8 mouse cellular contexts compared by ENCODE assay signal in the genomic region with DNA sequence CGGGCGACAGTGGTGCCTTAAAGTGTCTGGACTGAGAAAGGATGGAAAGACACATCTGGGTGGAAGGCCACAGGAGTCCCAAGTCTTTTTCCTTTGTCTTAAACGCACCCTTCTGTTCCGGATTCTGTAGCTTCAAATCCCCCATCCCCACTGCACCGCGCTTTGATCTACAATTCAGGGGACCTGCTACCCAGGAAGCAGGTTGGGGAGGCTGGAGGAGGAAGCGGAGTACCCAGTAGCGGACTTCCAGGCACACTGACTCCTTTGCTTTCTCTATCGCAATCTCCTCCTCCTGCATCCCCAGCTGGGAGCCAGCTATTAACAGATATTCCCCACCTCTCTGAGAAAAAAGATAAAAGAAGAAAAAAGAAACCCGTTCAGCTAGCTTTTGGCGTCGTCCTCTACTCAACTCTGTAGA. TPM values are rescaled to one million over a fixed set of nuclear protein-coding genes. Genes with fewer than 3 reads are reported as not detected.
DNase-seq lines count a peak whose midpoint lies in the region; ATAC-seq and TF ChIP-seq lines count a peak whose summit lies in the region.

No protein-coding gene starts in this region.

- peak; percentile 11; the same call in 1 of the 2 replicates for ATAC-seq in cerebellum, adult (ENCODE audit: insufficient number of reproducible peaks, low FRiP score, low TSS enrichment)
- ATAC-seq in megakaryocyte, adult 5-6 weeks (ENCODE audit: poor library complexity, severe bottlenecking): no peak
- ATAC-seq in limb, embryonic 11.5 days (ENCODE audit: insufficient number of reproducible peaks, low FRiP score, low TSS enrichment, low read depth): no peak

- peak overlapping the region; percentile 82 for H3K4me3 ChIP-seq in megakaryocyte, embryonic 14.5 days (replicated peaks)
- peak overlapping the region; percentile 25 for H3K4me3 ChIP-seq in limb, embryonic 11.5 days (ENCODE audit: low read depth, low read length)
- peak overlapping the region; percentile 1; the same call in 1 of the 2 replicates for H3K4me3 ChIP-seq in small intestine, adult 2 months (ENCODE audit: low read depth, low read length)

- peaks cover 27% of the 10 kb centered on the region for H3K4me1 ChIP-seq in megakaryocyte, embryonic 14.5 days
- peaks cover 14% of the 10 kb centered on the region for H3K4me1 ChIP-seq in limb, embryonic 11.5 days (ENCODE audit: control insufficient read depth, insufficient read depth, low read length)
- no peaks in the 10 kb centered on the region for H3K4me1 ChIP-seq in small intestine, adult 2 months (ENCODE audit: control insufficient read depth, insufficient read depth, insufficient read length, low read length)

- peak overlapping the region; percentile 64 for H3K4me2 ChIP-seq in limb, embryonic 11.5 days (ENCODE audit: low read depth, severe bottlenecking)

- peaks cover 22% of the 10 kb centered on the region for H3K9me3 ChIP-seq in megakaryocyte, embryonic 14.5 days
- no peaks in the 10 kb centered on the region for H3K9me3 ChIP-seq in limb, embryonic 11.5 days (ENCODE audit: control insufficient read depth, low read length)

- no peak for DNase-seq in cerebellum, adult 11-12 months
- peak; percentile 63 for DNase-seq in limb, embryonic 11.5 days (ENCODE audit: low spot score)
- no peak for DNase-seq in cerebellum, postnatal 14 days
- DNase-seq in lung, postnatal 36 days: no peak

- no peak overlapping the region for H3K27ac ChIP-seq in limb, embryonic 11.5 days (replicated peaks; ENCODE audit: low read depth, low read length)
- H3K27ac ChIP-seq in small intestine, adult 2 months (ENCODE audit: insufficient read depth, low read depth, low read length): no peak overlapping the region

- H3K36me3 ChIP-seq in megakaryocyte, embryonic 14.5 days (replicated peaks; ENCODE audit: low read length): no peaks in the 10 kb centered on the region
- H3K36me3 ChIP-seq in limb, embryonic 11.5 days (ENCODE audit: control insufficient read depth, insufficient read depth, low read length): no peaks in the 10 kb centered on the region
- H3K36me3 ChIP-seq in small intestine, adult 2 months (ENCODE audit: control insufficient read depth, insufficient read depth, low read length): no peaks in the 10 kb centered on the region

- H3K9ac ChIP-seq in limb, embryonic 11.5 days (ENCODE audit: low read length): peak overlapping the region; percentile 32

- WGBS in limb, embryonic 11.5 days: under 1% methylated on average over 12 of the region's 12 CpGs
- 6% methylated on average over 12 of the region's 12 CpGs for WGBS in small intestine, adult 2 months

- TF ChIP-seq POLR2A in small intestine, adult 2 months (IDR thresholded peaks at IDR 0.05; ENCODE audit: low read depth, low read length): no peak

- H3K27me3 ChIP-seq in megakaryocyte, embryonic 14.5 days (replicated peaks): peaks cover 91% of the 10 kb centered on the region
- H3K27me3 ChIP-seq in limb, embryonic 11.5 days (ENCODE audit: control insufficient read depth, insufficient read depth, low read length): peaks cover 36% of the 10 kb centered on the region
- H3K27me3 ChIP-seq in small intestine, adult 2 months (ENCODE audit: control insufficient read depth, insufficient read depth, low read length): peaks cover 48% of the 10 kb centered on the region

- TF ChIP-seq CTCF in small intestine, adult 2 months (IDR thresholded peaks at IDR 0.05; ENCODE audit: extremely low read depth, insufficient read length, insufficient replicate concordance, low read depth, low read length): no peak

RNA-seq across cellular contexts. Expression of gene Nr2f1, which starts 10.1 kb away (rescaled TPM):
- polyA plus RNA-seq in megakaryocyte, embryonic 14.5 days (2012; ENCODE audit: insufficient read depth, low replicate concordance): not detected in 2 replicates
- total RNA-seq in megakaryocyte, adult 5-6 weeks (2015): not detected in 2 replicates
- total RNA-seq in megakaryocyte, adult 5-6 weeks (2017): not detected in 2 replicates
- polyA plus RNA-seq in limb, embryonic 11.5 days (2014; fragmentation: Nextera tagmentation; extraction: Ambion mirVana): 12.2 and 15.0 TPM in 2 replicates
- 2.7 and 5.9 TPM in 2 replicates for polyA plus RNA-seq in small intestine, adult 2 months (2012; rRNA removed)

Comparison
In these comparisons a context has a peak if more than half of its experiments do, and no peak if none do; other contexts are left out.
1. H3K4me3 ChIP-seq: peak in every context shown above with its lines; median percentile 82 in megakaryocyte, embryonic 14.5 days; 25 in limb, embryonic 11.5 days; 1 in small intestine, adult 2 months.